Mouse (Mus musculus) CH12.LX (cell line): ENCODE data around the gene Polr3g.

ENCODE experiments used
- CHD2 ChIP-seq: IDR thresholded peaks from 2 replicates; pipeline ENCODE4 v1.6.1; 2011; ENCODE audit warnings: low read length, improper control_type of control experiment
- CTCF ChIP-seq, 2 experiments: IDR thresholded peaks in 1 of 2; conservative IDR thresholded peaks in 1 of 2; 2 replicates each; pipeline ENCODE4 v1.5.1; 2011 to 2012; ENCODE audit warnings: low read depth in 2 of 2, low read length in 2 of 2, improper control_type of control experiment in 1 of 2, inconsistent platforms in 1 of 2, mild to moderate bottlenecking in 1 of 2, moderate library complexity in 1 of 2
- MAX ChIP-seq: IDR thresholded peaks from 2 replicates; pipeline ENCODE4 v1.6.1; 2011; ENCODE audit warnings: low read length, improper control_type of control experiment
- MAZ ChIP-seq: IDR thresholded peaks from 2 replicates; pipeline ENCODE4 v1.6.1; 2012; ENCODE audit warnings: low read depth, mild to moderate bottlenecking, inconsistent platforms, low read length, improper control_type of control experiment, moderate library complexity
- POLR2A ChIP-seq: IDR thresholded peaks from 2 replicates; pipeline ENCODE4 v1.6.1; 2011; ENCODE audit warnings: low read depth, mild to moderate bottlenecking, improper control_type of control experiment, low read length
- SMC3 ChIP-seq: IDR thresholded peaks from 2 replicates; pipeline ENCODE4 v1.6.1; 2011; ENCODE audit warnings: low read depth, low read length, improper control_type of control experiment
- USF1 ChIP-seq: IDR thresholded peaks from 2 replicates; pipeline ENCODE4 v1.6.1; 2014; ENCODE audit warnings: low read depth, mild to moderate bottlenecking, inconsistent platforms, low read length, improper control_type of control experiment
- ZC3H11A ChIP-seq: IDR thresholded peaks from 2 replicates; pipeline ENCODE4 v1.6.1; 2012; ENCODE audit warnings: low read depth, mild to moderate bottlenecking, inconsistent platforms, low read length, improper control_type of control experiment
- ZNF384 ChIP-seq: IDR thresholded peaks from 2 replicates; pipeline ENCODE4 v1.6.1; 2012; ENCODE audit warnings: low read depth, low read length, improper control_type of control experiment, inconsistent platforms

DNA sequence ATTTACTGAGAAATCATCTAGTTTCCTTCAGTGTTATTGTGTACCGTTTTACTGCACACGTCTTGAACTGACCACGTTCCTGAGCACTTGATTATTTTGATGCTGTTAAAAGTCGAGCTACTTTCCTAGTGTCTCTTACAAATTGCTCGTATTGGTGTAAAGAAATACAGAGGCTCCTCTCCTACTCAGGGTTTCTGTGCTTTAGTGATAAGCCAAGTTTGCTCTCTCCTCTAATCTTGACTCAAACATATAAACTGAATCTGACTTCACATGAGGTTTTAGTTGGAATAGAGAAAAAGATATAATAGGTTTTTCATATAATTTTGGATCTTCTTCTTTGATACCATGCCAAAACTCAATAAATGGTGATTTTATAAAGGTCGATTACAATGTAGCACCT, 64.5 kb downstream of the Polr3g start:
- TF ChIP-seq CTCF (conservative IDR thresholded peaks at IDR 0.05 in 1 of 2, IDR thresholded peaks at IDR 0.05 in 1 of 2; ENCODE audit: low read depth in 2 of 2, low read length in 2 of 2), result no peak
- no peak for TF ChIP-seq CHD2
- no peak for TF ChIP-seq POLR2A
- no peak for TF ChIP-seq MAX
- TF ChIP-seq MAZ, result no peak
- no peak for TF ChIP-seq USF1
- no peak for TF ChIP-seq ZC3H11A
- TF ChIP-seq SMC3, result no peak
- no peak for TF ChIP-seq ZNF384
